Mouse (Mus musculus) liver, postnatal 0 days (tissue): ENCODE results near the gene Sphk2. TPM values are rescaled to one million over a fixed set of nuclear protein-coding genes. Genes with fewer than 3 reads are reported as not detected.

ENCODE experiments used
- ATAC-seq: fragments of 200-750 bp; cut with Nextera tagmentation; 2 replicates; pipeline ENCODE4 v1.8.0; 2017; ENCODE audit warnings: mild to moderate bottlenecking, moderate library complexity
- DNase-seq: peaks from one replicate; pipeline ENCODE4 v3.0.0-alpha.2; 2016
- H3K27ac ChIP-seq: fragments of 300-500 bp; sonication (generic); 2 replicates; pipeline ENCODE4 v1.5.1; 2014; ENCODE audit warnings: antibody characterized with exemption, moderate library complexity, mild to moderate bottlenecking, low read depth
- H3K27me3 ChIP-seq: fragments of 300-500 bp; sonication (generic); 2 replicates; pipeline ENCODE4 v1.6.1; 2014; ENCODE audit warnings: low read length, control low read depth, mixed read lengths; ENCODE audit not compliant: insufficient read depth
- H3K36me3 ChIP-seq: fragments of 300-500 bp; sonication (generic); replicated peaks from 2 replicates; pipeline ENCODE4 v1.6.1; 2014; ENCODE audit warnings: mild to moderate bottlenecking, control low read depth, low read length, moderate library complexity, mixed read lengths; ENCODE audit not compliant: insufficient read depth
- H3K4me1 ChIP-seq: fragments of 300-500 bp; sonication (generic); 2 replicates; pipeline ENCODE4 v1.6.1; 2014; ENCODE audit warnings: antibody characterized with exemption, mild to moderate bottlenecking, control low read depth; ENCODE audit not compliant: insufficient read depth
- H3K4me2 ChIP-seq: fragments of 300-500 bp; sonication (generic); 2 replicates; pipeline ENCODE4 v1.6.1; 2014; ENCODE audit warnings: low read depth, mild to moderate bottlenecking, low read length, moderate library complexity, mixed read lengths
- H3K4me3 ChIP-seq: fragments of 300-500 bp; sonication (generic); 2 replicates; pipeline ENCODE4 v1.5.1; 2014; ENCODE audit warnings: low read depth, low read length
- H3K9ac ChIP-seq: fragments of 300-500 bp; sonication (generic); replicated peaks from 2 replicates; pipeline ENCODE4 v1.6.1; 2014; ENCODE audit warnings: mild to moderate bottlenecking, moderate library complexity
- H3K9me3 ChIP-seq: fragments of 300-500 bp; sonication (generic); 2 replicates; pipeline ENCODE4 v1.6.1; 2016; ENCODE audit warnings: mild to moderate bottlenecking, control low read depth, low read length, mixed read lengths
- CTCF ChIP-seq: sonication (generic); IDR thresholded peaks from 2 replicates; pipeline ENCODE4 v1.5.1; 2016; ENCODE audit warnings: antibody characterized with exemption, low read depth
- EP300 ChIP-seq: IDR thresholded peaks from 2 replicates; pipeline ENCODE4 v1.6.1; 2016; ENCODE audit warnings: antibody characterized with exemption, low read depth, mild to moderate bottlenecking
- WGBS: fragments of 180-500 bp; shearing (Covaris S2); extraction: QIAGEN DNeasy Blood & Tissue Kit; methylation state at CpG from one replicate; pipeline ENCODE4 v1.1.7; 2014; ENCODE audit not compliant: insufficient replicate concordance; 5-methylcytosine and 5-hydroxymethylcytosine counted together
- polyA plus RNA-seq: library from polyadenylated mRNA; unstranded; fragments of >200 nt; fragmentation: Nextera tagmentation; extraction: Ambion mirVana; gene quantifications from 2 replicates; pipeline ENCODE4 v1.2.1, GENCODE M21; 2015

The Sphk2 gene
- polyA plus RNA-seq = 15.5 and 17.3 TPM in 2 replicates

DNA sequence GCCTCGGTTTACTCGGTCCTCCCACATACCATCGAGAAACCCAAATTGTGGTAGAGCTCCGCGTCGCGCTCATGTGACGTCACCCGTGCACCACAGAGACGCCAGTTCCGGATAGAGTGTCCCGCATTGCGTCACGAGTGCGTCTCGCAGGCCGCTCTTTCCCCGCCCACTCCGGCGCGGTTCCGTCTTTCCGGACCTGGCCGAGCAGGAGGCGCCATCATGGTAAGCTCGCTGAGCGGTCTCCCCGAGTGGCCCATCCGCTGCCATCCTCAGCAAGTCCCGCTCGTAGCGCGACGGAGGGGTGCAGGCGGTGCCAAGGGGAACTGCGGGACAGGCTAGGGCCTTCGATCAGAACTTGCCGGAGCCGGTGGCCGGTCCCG, at the start of gene Sphk2:
TSS of gene Sphk2 (minus strand) at position 85 of the 380 bp plus-strand sequence.
- TF ChIP-seq CTCF = peak; percentile 24
- TF ChIP-seq EP300 = peak; percentile 79; the same call in 1 of the 2 replicates
- 2% methylated on average over 41 of the region's 41 CpGs for WGBS
- peaks cover 43% of the 10 kb centered on the region for H3K4me1 ChIP-seq

DNA sequence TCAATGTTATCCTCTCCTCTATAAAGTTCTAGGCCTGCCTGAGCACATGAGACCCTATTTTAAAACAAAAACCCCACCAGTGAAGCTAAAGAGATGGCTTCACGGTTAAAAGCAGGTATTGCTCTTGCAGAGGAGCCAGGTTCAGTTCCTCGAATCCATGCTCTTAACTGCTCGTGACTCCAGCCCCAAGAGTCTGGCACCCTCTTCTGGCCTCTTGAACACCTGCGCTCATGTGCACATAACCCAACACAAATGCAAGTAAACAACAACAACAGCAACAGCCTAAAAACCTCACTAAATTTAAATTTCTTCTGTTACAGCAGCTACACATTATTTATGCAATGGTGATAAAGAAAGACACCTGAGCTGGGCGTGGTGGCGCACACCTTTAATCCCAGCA, 49.7 kb upstream of the Sphk2 start:
- DNase-seq (no peak), ATAC-seq (no peak)
- H3K27me3 ChIP-seq = no peaks in the 10 kb centered on the region
- no peaks in the 10 kb centered on the region for H3K9me3 ChIP-seq
- no peak overlapping the region for H3K27ac ChIP-seq
- no peaks in the 10 kb centered on the region for H3K4me1 ChIP-seq
- no peak for TF ChIP-seq CTCF
- TF ChIP-seq EP300 = no peak
- no peak overlapping the region for H3K4me2 ChIP-seq
- 87% methylated on average over 6 of the region's 6 CpGs for WGBS
- no peak overlapping the region for H3K4me3 ChIP-seq
- no peaks in the 10 kb centered on the region for H3K36me3 ChIP-seq
- H3K9ac ChIP-seq = no peak overlapping the region

More for the DNA sequence above, at the start of gene Sphk2:
- peak within 1 kb of the TSS; percentile 97 for H3K9ac ChIP-seq
- peak within 1 kb of the TSS; percentile 84 for H3K4me3 ChIP-seq
- DNase-seq = peak; percentile 99
- H3K27me3 ChIP-seq = no peaks in the 10 kb centered on the region
- H3K4me2 ChIP-seq = peak within 1 kb of the TSS; percentile 89
- peaks cover 27% of the 10 kb centered on the region for H3K36me3 ChIP-seq
- H3K27ac ChIP-seq = peak within 1 kb of the TSS; percentile 94
- peak; percentile 61 for ATAC-seq
- no peaks in the 10 kb centered on the region for H3K9me3 ChIP-seq

DNA sequence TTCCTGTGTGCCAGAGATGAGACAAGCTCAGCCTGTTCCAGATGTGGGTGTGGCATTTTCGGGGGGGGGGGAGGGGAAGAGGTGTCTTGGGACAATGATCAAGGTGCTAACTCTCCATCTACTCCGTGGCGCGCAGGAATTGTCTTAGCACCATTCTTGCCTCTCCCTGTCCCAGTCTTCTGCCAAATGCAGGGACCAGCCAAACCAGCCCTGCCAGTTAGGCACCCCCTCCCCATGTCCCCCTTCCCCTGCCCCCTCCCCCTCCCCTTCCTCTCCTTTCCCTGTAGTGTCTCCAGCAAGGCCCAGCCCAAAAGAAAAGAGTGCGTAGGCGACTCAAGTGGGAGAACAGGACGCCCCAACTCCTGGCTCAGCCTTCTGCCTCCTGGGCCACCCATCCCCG, 49.0 kb upstream of the Sphk2 start:
- no peaks in the 10 kb centered on the region for H3K27me3 ChIP-seq
- WGBS = 55% methylated on average over 8 of the region's 8 CpGs
- H3K4me3 ChIP-seq = no peak overlapping the region
- ATAC-seq = no peak
- no peak overlapping the region for H3K27ac ChIP-seq
- no peak overlapping the region for H3K9ac ChIP-seq
- H3K9me3 ChIP-seq = no peaks in the 10 kb centered on the region
- no peaks in the 10 kb centered on the region for H3K4me1 ChIP-seq
- H3K36me3 ChIP-seq = no peaks in the 10 kb centered on the region
- TF ChIP-seq EP300 (no peak), CTCF (no peak)
- H3K4me2 ChIP-seq = no peak overlapping the region
- DNase-seq = no peak

DNA sequence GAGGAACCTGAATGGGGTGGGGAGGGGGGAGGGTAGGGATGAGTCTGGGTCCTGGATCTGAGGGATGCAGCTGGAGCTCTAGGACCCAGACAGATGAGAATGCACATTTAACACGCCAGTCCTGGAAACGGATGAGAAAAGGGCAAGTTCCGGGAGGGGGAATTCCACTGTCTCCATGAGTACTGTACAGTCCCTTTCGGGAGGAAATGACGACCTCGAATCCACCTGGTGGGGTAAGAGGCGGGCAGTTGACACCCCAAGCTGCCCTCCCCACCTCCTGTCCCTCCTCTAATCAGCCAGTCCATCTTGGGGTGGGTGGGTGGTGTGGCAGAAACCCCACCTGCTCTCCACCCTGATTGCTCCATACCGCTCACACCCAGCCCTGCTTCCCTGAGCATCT, 48.2 kb upstream of the Sphk2 start:
- Histone ChIP-seq H3K36me3 (no peaks in the 10 kb centered on the region), H3K27me3 (no peaks in the 10 kb centered on the region)
- no peak for TF ChIP-seq EP300
- no peak for TF ChIP-seq CTCF

DNA sequence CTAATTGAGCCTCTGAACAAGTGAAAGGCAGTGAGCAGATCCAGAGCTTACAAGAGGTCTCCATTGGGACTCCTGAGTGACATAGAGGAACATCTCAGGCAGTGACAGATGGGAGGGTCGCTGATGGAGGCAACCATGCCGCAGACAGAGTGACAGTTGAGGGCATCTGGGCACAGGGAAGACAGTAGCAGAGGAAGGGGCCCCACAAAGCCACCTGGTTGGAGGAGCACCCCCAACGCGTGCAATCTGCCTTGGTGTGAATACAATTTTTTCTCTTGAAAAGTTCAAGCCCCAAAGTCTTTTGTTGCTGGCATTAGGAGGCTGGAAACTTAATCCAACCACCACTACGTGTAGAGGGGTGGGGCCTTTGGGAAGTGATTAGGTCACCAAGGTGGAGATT, 42.3 kb upstream of the Sphk2 start:
- Histone ChIP-seq H3K27me3 (peaks cover 20% of the 10 kb centered on the region), H3K4me2 (no peak overlapping the region), H3K27ac (no peak overlapping the region), H3K9me3 (no peaks in the 10 kb centered on the region), H3K4me3 (no peak overlapping the region), H3K36me3 (no peaks in the 10 kb centered on the region), H3K4me1 (no peaks in the 10 kb centered on the region), H3K9ac (no peak overlapping the region)
- DNase-seq = no peak
- WGBS = 65% methylated on average over 5 of the region's 5 CpGs
- TF ChIP-seq CTCF (no peak), EP300 (no peak)
- ATAC-seq = no peak

More for the DNA sequence above, 48.2 kb upstream of the Sphk2 start:
- no peak overlapping the region for H3K4me2 ChIP-seq
- H3K4me1 ChIP-seq = no peaks in the 10 kb centered on the region
- H3K9ac ChIP-seq = no peak overlapping the region
- ATAC-seq (peak; percentile 5; the same call in 1 of the 2 replicates), DNase-seq (no peak)
- no peak overlapping the region for H3K4me3 ChIP-seq
- 51% methylated on average over 8 of the region's 8 CpGs for WGBS
- H3K9me3 ChIP-seq = no peaks in the 10 kb centered on the region
- no peak overlapping the region for H3K27ac ChIP-seq

DNA sequence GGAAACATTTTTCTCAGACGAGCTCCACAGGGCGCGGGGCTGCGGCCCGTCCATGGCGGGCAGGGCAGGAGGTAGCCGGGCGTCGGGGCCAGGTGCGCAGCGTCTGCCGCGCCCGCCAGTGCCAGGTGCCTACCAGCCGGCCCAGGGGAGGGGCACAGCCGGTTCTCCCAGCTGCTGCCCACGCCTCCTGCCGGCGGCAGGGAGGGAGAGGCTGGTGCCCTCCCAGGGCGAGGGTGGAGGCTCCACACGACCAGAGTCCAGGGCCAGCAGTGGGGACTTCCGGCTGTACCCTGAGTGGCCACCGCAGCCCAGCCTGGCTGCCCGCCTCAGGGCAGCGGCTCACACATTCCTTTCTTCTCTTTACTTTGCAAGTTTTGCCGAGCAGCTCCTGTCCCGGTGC, 41.6 kb upstream of the Sphk2 start:
- 13% methylated on average over 26 of the region's 27 CpGs for WGBS
- H3K4me2 ChIP-seq = peak overlapping the region; percentile 26; the same call in 1 of the 2 replicates
- H3K4me1 ChIP-seq = no peaks in the 10 kb centered on the region
- peaks cover 20% of the 10 kb centered on the region for H3K27me3 ChIP-seq
- H3K4me3 ChIP-seq = no peak overlapping the region
- no peak for TF ChIP-seq CTCF
- TF ChIP-seq EP300 = no peak
- H3K27ac ChIP-seq = no peak overlapping the region
- H3K9ac ChIP-seq = no peak overlapping the region
- no peaks in the 10 kb centered on the region for H3K36me3 ChIP-seq
- no peaks in the 10 kb centered on the region for H3K9me3 ChIP-seq
- ATAC-seq (peak; percentile 71), DNase-seq (no peak)

DNA sequence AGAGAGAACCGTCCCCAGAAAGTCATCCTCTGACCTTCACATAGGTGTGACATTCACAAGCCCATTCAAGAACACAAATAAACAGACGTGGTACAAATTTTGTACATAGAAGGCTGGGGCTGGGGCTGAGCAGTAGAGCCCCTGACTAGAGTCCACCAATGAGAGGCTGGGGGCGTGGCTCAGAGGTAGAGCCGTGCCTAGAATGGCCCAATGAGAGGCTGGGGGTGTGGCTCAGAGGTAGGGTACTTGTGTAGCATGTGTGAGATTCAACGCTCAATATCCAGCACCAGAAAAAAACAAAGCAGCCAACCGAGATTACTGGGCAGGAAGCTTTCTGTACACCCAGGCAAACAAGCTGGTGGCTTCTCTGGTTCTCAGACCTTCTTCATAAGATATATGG, 37.9 kb upstream of the Sphk2 start:
- Histone ChIP-seq H3K36me3 (no peaks in the 10 kb centered on the region), H3K4me1 (no peaks in the 10 kb centered on the region), H3K4me3 (no peak overlapping the region), H3K4me2 (no peak overlapping the region), H3K27me3 (peaks cover 20% of the 10 kb centered on the region), H3K27ac (no peak overlapping the region), H3K9ac (no peak overlapping the region), H3K9me3 (no peaks in the 10 kb centered on the region)
- ATAC-seq (no peak), DNase-seq (no peak)
- 58% methylated on average over 6 of the region's 6 CpGs for WGBS
- TF ChIP-seq CTCF (no peak), EP300 (no peak)
